Mouse (Mus musculus): Measurements from ENCODE around the gene Tsen54.
A peak's percentile ranks its signal among the peaks of the same experiment; 100 is the strongest.

The Tsen54 gene

DNA sequence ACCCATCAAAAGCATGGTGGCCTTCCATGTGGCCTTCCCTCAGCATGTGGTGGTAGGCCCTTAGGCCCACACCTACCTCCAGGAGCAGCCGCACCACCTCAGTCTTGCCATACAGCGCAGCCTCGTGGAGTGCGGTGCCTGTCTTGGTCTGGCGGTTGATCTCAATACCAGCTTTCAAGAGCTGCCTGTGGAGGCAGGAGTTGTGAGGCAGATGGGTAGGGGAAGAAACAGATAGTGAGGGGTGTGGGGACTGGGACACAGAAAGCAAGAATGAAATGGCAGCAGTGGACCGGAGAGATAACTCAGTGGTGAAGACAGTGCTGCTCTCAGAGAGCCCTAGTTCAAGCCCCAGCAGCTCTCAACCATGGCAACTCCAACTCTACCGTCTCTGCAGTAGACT is 9.5 kb upstream of the Tsen54 start:
- no peak for DNase-seq

DNA sequence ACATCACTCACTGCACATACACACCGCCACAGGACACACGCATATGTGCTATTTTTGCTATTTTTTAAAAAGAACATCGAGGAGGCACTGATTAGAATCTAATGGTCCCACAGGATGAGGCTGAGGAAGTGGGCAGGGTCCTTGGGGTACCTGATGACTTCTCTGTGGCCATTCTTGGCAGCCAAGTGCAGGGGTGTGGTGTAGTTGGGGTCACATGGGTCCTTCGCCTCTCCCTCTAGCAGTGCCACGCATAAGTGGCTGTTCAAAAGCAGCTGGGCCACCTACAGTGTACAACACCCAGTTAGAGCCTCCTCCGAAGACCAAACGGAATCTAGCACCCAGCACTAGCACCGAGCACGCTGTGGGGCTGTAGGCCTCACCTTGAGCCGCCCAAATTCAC is 8.4 kb upstream of the Tsen54 start:
- no peak for DNase-seq

DNA sequence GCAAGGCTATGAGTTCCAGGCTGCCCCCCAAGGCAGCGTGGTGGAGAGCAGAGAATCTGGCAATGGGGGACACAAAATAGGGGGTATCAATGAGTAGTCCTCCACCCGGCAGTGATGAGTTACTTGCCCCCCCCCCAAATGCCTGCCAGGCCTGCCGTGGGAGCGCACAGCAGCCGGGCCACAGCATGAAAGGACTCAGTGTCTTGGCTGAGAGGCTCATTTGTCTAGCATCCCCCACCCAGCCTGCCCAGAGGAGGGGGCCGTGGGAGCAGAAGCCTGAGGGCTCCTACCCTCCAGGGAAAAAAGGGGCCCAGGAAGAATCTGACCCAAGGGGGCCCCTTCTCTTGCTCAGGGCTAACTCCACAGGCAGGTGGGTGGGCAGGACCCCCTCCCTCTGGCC is 7.2 kb upstream of the Tsen54 start:
- DNase-seq, result no peak

DNA sequence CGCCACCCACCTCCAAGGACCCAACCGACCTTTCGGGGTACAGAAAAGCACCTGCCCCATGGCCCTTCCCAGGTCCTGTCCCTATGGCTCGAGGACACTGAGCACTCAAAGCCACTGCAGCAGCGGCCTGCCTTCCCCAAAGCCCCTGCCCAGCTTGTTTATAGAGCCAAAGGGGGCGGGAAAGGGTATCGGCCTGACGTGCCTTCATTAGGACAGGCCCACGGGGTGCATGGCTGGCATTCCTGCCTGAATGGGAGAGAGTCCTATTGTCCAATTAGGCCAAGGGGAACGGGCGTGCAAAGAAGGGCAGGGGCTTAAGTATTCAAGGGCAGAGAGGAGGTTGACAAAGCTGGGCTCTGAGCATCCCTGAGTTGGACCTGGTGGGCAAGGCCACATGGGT is 6.6 kb upstream of the Tsen54 start:
- no peak for DNase-seq

DNA sequence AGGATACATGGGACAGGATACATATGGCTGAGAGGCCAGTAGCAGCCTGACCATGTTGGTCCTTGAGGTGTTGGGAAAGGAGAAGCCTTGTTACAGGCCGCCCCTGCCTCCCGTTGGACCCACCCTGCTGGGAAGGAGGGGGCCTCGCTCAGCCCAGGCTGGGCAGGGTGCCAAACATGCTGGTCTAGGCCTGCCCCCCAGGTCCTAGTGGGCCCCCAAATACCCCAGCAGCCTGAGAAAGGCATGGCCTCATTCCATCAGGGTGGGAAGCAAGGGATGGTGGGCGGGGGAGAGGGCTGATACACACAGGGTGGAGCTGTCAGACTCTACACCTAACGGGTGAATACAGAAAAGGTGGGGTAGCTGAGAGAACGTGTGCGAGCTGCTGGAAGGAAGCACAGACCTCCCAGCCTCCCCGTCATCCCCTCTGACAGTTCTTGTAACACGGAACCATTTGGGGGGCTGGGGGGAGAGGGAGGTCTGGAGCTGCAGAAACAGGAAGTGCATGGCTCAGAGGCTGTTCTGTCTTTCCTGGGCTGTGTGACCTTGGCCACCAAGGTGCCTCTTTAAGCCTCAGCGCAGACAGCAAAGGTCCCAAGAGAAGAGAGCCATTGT is 5.7 kb upstream of the Tsen54 start:
- no peak for DNase-seq

DNA sequence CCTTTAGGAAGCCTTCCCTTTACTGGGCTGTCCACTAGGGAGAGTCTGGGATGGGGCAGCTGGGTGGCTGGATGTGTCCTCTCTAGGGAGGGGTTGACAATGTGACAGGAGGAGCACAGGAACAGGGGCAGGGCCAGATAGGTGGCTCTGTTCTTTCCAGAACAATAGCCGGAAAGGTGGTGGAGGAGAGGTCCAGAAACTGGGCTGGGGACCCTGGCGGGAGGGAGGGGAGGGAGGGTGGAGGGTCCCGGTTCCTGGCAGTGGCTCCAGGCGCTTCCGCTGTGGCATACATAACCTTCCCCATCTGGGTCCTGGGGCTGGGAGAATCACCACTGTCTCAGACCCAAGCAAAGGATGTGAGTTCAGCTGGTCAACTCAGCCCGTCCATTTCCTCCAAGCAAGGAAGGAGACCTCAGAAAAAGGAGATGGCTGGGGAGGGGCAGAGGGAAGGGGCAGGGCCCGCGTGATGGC is 5.2 kb upstream of the Tsen54 start:
- DNase-seq, result no peak

DNA sequence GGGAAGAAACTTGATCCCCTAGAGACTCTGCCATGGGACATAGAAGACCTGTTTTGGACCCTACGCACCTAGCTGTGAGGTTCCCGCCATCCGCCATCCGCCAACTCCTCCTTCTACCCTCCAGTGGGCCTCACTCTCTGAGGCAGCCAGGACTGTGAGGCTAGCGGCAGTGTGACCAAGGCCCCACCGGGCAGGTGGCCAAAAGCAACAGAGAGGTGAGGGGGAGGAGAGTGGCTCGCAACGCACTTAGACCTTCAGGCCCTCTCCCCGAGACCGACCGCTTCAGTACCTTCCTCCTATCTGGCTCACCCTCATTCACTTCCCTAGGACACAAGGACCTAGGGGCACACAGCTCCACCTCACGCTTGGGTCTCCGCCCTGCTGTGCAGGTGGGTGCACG is 4.1 kb upstream of the Tsen54 start:
- no peak for DNase-seq

DNA sequence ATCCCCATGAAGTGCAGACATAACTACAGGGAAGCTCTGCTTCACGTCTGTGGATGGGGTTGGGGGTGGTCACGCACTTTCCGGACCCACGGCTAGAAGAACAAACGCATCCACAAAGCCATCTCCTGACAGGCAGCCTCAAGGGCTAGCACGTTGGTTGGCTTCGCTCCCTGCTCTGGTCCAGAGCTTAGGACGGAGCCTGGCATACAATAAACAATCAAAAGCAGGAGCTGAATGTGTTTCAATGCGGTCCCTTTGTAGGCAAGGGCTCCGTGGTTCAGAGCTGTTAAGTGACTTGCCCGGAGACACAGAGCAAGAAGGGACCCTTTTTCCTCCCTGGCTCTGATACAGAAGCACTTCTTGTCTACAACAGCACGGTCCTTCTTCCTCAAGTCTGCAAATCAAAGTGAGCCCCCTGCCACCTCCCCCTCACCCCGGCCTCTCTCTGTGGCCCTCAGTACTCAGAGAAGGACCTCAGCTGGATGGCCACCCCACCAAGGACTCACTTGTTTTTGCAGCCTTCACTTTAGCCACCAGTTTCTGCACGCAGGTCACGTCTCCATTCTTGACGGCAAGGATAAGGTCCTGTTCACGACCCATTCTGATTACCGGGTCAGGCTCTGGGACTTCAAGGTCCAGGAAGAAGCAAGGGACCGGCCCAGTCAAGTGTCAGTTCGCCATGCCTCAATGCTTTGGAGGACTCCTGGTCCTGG is 3.0 kb upstream of the Tsen54 start:
- DNase-seq, result no peak

DNA sequence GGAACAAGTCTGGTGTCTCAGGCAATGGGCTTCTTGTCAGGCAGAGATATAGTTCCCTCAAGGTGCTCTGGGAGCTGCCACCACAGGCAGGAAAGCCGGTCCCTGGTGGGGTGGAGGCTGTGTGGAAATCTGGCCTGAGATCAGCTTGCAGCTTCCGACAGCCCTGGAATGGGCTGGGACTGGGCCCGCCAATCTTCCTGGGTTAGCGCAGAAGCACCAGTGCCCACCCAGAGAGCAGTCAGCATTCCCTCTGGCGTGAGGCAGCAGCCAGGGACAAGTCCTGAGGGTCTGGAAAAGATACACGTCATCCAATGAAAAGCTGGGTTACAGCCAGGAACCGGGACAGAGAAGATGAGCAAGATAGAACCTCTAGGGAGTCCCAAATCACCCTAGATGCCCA is 2.4 kb upstream of the Tsen54 start:
- DNase-seq, result no peak

DNA sequence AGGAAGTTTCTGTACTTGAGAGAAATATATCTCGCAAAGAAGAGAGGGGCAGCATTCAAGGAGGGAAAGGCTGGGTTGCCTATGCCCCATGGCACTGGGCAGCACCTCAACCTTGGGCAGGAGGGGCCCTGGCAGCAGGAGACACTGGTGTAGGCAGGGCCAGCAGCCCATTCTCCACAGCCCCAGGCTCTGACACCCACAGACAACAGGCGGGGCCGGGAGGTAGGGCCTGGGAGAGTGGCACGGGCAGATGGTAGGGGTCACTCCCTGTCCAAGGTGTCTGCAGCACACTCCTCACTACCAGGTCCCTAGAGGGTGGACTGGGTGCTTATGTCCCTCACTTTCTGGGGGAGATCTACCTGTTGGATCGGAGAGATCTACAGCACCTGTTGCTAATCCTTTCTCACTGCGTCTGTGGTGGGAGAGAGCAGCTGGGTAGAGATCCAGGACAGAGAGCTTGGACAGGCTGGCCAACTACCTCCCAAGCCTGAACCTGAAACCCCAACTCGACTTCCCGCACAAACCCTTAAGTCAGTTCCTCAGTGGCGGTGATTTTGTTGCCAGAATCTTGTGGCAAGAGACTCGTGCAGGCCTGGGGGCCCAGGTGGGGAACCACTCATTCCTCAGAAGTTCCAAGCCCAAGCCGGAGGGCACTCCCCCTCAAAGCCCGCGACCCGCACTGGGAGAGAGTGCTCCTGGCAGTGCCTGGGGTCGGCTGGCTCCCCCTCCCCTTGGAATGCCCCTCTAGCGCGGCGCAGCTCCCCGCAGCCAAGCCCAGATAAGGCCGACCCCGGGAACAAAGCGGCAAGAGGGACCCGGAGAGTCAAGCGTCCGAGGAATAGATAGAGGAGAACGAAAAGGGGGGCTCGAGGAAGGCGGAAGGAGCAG is 1.7 kb upstream of the Tsen54 start:
- DNase-seq, result no peak

DNA sequence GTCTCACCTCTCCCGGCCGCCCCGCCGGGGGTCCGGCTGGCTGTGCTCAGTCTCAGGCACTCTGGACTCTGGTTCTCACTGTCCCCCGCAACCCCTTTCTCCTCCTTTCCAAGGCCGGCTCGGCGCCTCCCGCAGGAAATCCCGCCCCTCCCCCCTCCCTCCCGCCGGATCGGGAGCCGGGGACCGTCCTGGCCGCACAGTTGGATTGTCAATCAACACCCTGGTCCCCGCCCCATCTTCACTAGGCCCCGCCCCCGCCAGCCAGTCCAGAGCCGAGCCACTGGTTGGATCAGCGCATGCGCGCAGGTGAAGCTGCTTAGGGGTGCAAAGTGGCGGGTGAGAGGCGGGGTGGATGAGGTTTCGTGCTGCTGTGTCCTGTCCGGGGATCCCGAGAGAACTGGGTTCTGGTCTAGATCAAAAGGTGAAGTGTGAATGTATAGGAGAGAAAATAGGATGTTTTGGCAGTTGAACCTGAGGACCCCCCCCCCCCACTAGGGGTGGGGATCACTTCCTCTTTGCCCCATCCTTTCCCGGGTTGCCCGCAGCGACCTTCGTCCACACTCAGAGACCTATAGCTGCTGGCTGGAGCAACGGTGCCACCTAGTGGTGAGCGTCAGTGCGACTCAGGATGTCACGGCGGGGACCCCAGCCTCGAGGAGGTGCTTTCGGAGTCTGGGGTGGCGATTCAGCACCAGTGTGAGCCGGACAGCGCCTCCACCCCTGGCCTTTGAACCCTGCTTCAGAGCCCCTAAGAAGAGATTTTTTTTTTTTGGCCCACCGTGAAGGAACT is 822 bp upstream of the Tsen54 start, which contains the start of gene Caskin2:
Caskin2 (minus strand) TSS at position 133 of the 790 bp plus-strand sequence.
- peak; percentile 88 for DNase-seq

DNA sequence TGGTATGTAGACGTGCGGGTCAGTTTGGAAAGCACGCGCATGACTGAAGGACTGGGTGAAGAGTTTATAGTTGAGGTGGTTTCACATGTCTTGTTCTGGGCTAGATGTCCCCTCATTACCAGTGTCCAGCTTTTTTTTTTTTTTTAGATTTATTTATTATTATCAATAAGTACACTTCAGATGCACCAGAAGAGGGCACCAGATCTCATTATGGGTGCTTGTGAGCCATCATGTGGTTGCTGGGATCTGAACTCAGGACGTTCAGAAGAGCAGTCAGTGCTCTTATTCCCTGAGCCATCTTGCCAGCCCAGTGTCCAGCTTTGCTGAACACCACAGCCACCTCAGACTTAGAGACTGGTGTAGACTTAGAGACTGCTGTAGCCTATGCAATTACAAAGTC is 2.8 kb downstream of the Tsen54 start:
- DNase-seq, result no peak

DNA sequence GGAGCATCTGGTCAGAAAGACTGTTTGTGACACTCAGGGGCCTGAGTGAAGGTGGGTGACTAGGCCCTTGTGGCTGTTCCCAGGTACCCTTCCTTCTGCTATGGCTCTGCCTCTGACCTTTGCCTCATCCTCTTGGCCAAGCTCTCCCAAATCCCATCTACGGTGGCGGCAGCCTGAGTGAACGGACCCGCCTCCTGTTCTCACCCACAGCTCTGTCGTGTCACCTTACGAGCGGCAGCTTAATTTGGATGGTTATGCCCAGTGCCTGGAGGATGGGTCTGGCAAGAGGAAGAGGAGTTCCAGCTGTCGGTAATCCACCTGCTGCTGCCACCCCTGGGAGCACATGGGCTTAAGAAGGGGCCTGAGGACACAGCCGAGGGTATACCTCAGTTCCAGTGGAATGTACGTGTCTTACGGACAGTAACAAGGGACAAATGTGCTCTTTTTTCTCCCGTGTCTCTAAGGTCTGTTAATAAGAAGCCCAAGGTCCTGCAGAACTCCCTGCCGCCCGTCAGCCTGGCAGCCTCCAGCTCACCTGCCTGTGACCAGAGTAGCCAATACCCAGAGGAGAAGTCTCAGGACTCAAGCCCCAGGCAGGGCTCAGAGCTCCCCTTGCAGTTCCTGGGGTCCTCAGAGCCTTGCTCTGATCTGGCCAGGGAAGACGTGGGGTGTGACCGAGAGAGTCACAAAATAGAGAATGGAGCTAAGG is 5.5 kb downstream of the Tsen54 start:
- no peak for DNase-seq

DNA sequence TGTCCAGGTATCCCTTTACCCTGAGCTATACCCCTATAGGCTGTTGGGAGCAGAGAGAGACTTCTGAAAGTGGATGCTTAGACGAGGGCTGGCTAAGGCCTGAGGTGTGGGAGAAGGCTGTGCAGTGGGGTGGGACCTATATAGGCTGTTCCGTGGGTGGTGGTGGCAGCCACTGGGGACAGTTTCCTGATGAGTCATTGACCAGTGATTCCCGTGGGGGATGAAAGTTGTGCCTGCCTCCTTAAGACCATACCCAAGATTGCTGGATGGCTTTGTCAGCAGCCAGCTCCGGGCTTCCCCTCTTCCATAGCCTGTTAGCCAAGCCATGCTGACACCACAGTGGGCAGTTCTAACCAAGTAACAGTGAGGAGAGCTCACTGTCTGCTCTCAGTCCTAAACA is 6.5 kb downstream of the Tsen54 start:
- DNase-seq, result no peak

DNA sequence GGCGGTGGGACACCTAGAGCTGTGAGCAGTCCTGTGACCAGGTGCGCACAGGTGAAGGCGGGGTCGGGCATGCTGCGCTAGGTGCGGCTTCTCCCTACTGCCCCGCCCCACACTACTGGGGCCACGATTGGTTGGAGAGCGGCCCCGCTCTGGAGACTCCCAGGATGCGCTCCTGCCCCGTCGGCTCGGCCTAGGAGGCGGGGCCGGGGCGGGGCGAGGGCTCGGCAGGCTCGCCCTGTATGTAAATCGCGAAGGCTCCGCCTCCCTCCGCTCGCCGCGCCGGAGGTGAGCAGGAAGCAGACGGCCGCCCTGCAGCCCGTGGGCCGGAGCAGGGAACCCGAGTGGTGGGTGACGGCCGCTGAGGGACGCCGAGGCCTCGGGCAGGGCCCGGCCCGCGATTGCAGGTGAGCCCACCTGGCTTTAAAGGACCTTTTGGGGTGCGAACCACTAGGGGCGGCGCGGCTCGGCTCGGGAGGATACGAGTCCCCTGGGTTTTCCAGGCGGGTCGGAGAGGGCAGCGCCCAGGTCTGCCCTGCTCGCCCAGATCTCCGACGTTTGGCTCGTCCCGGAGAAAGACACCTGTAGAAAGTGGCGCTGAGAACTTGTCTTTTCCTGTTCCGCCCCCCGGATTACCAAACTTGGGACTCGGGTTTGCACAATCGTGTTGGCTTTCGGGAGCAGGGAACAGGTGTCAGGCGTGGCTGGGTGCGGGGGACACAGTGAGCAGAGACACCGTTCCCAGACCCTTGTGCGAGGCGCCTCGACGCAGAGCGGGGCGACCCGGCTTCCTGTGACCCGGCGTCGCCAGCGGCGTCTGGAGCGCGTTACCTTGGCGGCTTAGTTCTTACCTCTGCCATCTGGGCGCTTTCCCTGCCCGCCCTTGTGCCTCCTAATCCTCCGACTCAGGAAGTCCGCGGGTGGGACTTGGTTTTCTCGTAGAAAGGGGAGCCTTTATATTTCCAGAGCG is 9.5 kb downstream of the Tsen54 start, which contains the start of gene Llgl2:
Llgl2 (plus strand) TSS at position 276 of the 967 bp plus-strand sequence.
- peak; percentile 68 for DNase-seq

DNA sequence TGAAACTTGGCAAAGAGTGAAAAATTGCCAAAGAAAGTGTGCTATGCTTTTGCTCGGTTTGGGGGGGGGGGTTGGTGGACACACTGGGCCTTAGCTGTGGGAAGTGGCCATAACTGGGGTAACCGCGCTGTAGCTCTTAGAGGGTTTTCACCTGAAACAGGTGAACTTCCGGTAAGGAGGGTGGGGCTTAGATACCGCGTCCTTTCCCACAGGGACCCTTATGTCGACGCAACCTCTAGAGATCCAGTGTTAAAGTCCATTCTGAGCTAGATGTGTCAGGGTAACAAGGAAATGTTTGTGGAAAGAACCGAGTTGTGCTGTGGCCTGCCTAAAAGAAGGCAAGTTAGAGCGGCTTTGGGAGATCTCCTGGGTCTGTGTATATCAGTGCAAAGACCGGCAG is 10.3 kb downstream of the Tsen54 start:
- no peak for DNase-seq

DNA sequence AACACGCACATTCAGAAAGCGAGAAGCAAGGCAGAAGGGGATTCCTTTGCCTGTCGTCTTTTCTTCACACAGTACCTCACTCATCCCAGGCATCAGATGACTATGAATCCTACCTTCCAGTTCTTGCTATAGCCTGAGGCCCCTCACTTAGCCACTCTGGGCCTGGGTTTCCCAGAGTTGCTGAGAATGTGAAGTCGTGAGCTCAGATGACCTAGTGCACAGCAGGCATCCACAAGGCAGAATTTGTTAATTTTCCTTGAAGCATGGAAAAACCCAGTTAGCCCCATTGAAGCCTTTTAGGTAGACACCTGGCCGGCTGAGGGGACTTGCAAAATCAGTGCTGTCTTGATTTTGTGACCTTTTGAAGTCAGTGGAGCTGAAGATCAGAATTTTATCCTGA is 12.0 kb downstream of the Tsen54 start:
- DNase-seq, result no peak

DNA sequence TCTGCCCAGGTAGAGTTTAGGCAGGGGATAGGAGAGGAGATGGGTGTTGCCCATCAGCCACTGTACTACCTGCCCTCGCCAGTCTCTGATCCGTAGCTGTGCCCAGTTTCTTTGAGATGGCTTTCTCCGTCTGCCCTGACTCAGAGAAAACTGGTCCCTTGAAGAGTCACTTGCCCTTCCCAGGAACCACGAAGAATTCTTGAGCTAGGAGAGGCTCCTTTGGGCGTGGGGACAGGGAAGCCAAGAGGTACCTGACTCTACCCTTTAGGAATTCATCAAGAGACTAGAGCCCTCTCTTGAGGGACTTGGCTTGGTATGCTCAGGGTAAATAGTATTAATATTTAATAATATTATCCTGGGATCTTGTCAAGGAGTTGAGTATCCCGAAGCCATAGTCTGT is 13.1 kb downstream of the Tsen54 start:
- DNase-seq, result no peak

DNA sequence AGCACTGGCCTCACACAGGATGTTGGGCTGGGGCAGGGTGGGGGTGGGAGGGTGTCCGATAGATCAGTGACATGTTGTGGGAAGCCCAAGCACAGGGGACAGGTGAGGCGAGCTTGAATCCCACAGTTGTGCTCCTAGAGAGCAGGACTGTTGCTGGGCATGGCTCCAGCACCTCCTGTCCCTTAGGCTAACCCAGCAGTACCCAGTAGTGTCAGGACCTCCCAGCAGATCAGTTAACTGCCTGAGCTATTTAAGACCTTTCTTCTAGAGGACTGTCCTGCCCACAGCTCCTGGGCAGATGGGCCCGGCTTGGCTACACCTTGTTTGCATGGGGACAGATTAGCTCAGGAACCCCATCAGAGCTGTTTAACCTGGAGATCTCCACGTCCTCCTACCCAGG is 14.5 kb downstream of the Tsen54 start:
- no peak for DNase-seq

DNA sequence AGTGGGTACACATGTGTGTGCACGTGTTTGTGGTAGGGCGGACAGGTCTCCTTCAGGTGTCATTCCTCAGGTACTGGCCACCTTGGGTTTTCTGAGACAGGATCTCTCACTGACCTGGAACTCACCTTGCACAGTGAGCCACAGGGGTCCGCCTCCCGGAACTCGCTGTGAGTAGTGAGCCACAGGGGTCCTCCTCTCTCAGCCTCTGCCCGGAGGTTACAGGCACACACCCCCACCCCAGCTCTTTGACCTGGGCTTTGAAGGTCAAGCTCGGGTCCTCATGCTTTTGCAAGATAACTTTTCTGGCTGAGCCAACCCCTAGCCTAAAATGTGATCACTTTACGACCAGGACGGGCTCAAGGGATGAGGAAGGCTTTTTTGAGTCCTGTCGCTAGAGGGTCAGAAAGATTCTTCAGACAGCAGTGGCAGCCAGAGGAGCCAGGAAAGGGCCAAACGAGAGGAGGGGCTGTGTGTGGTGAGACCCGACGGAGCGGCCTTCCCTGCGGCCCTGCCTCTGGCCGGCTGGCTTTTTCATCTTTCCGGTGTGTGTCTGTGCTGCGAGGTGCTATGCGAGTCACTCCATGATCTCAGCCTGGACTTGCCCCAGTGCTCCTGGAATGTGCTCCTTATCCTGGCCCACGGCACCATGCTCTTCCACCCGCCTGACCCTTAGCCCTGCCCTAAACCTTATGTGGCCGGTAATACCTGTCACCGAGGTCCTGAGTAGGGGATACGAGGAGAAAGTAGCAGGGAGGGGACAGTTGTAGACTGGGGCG is 16.2 kb downstream of the Tsen54 start:
- DNase-seq, result no peak
